ENCODE assay signal across 20 mouse cellular contexts in genomic region chr6:99467831-99468230, GRCm38 (mm10).
"Had no signal": no experiment of that assay in that cellular context is flagged by ENCODE, and none has a peak within 500 bp of the region (broad histone marks: within the 10 kb centered on the region; RNA-seq: fewer than 3 reads in every experiment).

No protein-coding gene starts in this region.

- ATAC-seq: liver, postnatal 0 days; lung, postnatal 0 days; midbrain, embryonic 15.5 days had no signal

- H3K4me1 ChIP-seq: midbrain, embryonic 15.5 days had no signal

- DNase-seq: kidney, adult 18-20 months; kidney, adult 9 months; kidney, postnatal 14 days; kidney, postnatal 4 days; left cerebral cortex, postnatal 4 days; liver, postnatal 0 days; lung, embryonic 14.5 days; lung, postnatal 36 days; right cerebral cortex, postnatal 25 days; spleen, adult 18-20 months; thymus, adult 18-20 months; thymus, postnatal 4 days had no signal

- H3K27ac ChIP-seq: limb, embryonic 12.5 days; limb, embryonic 15.5 days; liver, embryonic 14.5 days; midbrain, embryonic 12.5 days; midbrain, embryonic 15.5 days; neural tube, embryonic 13.5 days; stomach, embryonic 15.5 days had no signal

- H3K4me3 ChIP-seq: limb, embryonic 12.5 days; limb, embryonic 15.5 days; midbrain, embryonic 12.5 days; midbrain, embryonic 15.5 days; neural tube, embryonic 13.5 days; stomach, embryonic 15.5 days had no signal
